Mouse (Mus musculus) megakaryocyte, embryonic 14.5 days (primary cell): ENCODE results near the gene Gm525.

ENCODE experiments used
- FLI1 ChIP-seq: IDR thresholded peaks from 2 replicates; pipeline ENCODE4 v1.6.1; 2012; ENCODE audit warnings: low read length, inconsistent platforms, mixed read lengths
- GATA1 ChIP-seq: IDR thresholded peaks from 3 replicates; pipeline ENCODE4 v1.6.1; 2012; ENCODE audit warnings: mixed read lengths, low read length, inconsistent platforms, borderline replicate concordance

- TF ChIP-seq GATA1: no peak
- no peak for TF ChIP-seq FLI1
Observed at GRCm38 (mm10) chr11:89066750-89067149, 6.9 kb upstream of the Gm525 start, which contains the start of gene Dgke.
